Mouse (Mus musculus) neural tube, embryonic 12.5 days (tissue): ENCODE results near the gene Kcnn4. TPM values are rescaled to one million over a fixed set of nuclear protein-coding genes. Genes with fewer than 3 reads are reported as not detected.

Experiments
- ATAC-seq: fragments of 200-750 bp; cut with Nextera tagmentation; 2 replicates; pipeline ENCODE4 v1.8.0; 2017; ENCODE audit warnings: low read depth, mild to moderate bottlenecking, moderate TSS enrichment, moderate library complexity; ENCODE audit not compliant: low FRiP score
- H3K27ac ChIP-seq: fragments of 300-500 bp; sonication (generic); 2 replicates; pipeline ENCODE4 v1.5.1; 2016
- H3K27me3 ChIP-seq: fragments of 300-500 bp; sonication (generic); replicated peaks from 2 replicates; pipeline ENCODE4 v1.6.1; 2016; ENCODE audit warnings: mild to moderate bottlenecking
- H3K36me3 ChIP-seq: fragments of 300-500 bp; sonication (generic); 2 replicates; pipeline ENCODE4 v1.6.1; 2016; ENCODE audit warnings: mild to moderate bottlenecking
- H3K4me1 ChIP-seq: fragments of 300-500 bp; sonication (generic); 2 replicates; pipeline ENCODE4 v1.6.1; 2016
- H3K4me2 ChIP-seq: fragments of 300-500 bp; sonication (generic); replicated peaks from 2 replicates; pipeline ENCODE4 v1.6.1; 2016; ENCODE audit warnings: mild to moderate bottlenecking
- H3K4me3 ChIP-seq: fragments of 300-500 bp; sonication (generic); 2 replicates; pipeline ENCODE4 v1.5.1; 2016
- H3K9ac ChIP-seq: fragments of 300-500 bp; sonication (generic); 2 replicates; pipeline ENCODE4 v1.6.1; 2016; ENCODE audit warnings: mild to moderate bottlenecking
- H3K9me3 ChIP-seq: fragments of 300-500 bp; sonication (generic); 2 replicates; pipeline ENCODE4 v1.6.1; 2016; ENCODE audit warnings: mild to moderate bottlenecking
- WGBS: fragments of 180-500 bp; shearing (Covaris S2); methylation state at CpG from one replicate; pipeline ENCODE4 v1.1.7; 2016; 5-methylcytosine and 5-hydroxymethylcytosine counted together
- polyA plus RNA-seq: library from polyadenylated mRNA; unstranded; fragments of >200 nt; fragmentation: Nextera tagmentation; extraction: Ambion mirVana; gene quantifications from 2 replicates; pipeline ENCODE4 v1.2.1, GENCODE M21; 2016

Kcnn4 gene
- polyA plus RNA-seq, 1 experiment from 2014 or later, result 1.7 TPM

GRCm38 (mm10) chr7:24368946-24369345 lies 1.1 kb upstream of the Kcnn4 start:
- WGBS, result 90% methylated on average over 7 of the region's 7 CpGs
- Histone ChIP-seq H3K9me3 (no peaks in the 10 kb centered on the region), H3K4me3 (no peak overlapping the region), H3K4me2 (no peak overlapping the region), H3K27me3 (no peaks in the 10 kb centered on the region; the same call in 1 of the 2 replicates), H3K9ac (no peak overlapping the region), H3K4me1 (peaks cover 20% of the 10 kb centered on the region), H3K36me3 (no peaks in the 10 kb centered on the region), H3K27ac (no peak overlapping the region)
- no peak for ATAC-seq

- ATAC-seq, result no peak
- no peaks in the 10 kb centered on the region; the same call in 1 of the 2 replicates for H3K27me3 ChIP-seq
- H3K9ac ChIP-seq, result no peak overlapping the region
- H3K36me3 ChIP-seq, result no peaks in the 10 kb centered on the region
- H3K4me1 ChIP-seq, result peaks cover 17% of the 10 kb centered on the region
- H3K9me3 ChIP-seq, result no peaks in the 10 kb centered on the region
- no peak overlapping the region for H3K4me2 ChIP-seq
- H3K27ac ChIP-seq, result no peak overlapping the region
- H3K4me3 ChIP-seq, result no peak overlapping the region
- 81% methylated on average over 7 of the region's 7 CpGs for WGBS
Measured at GRCm38 (mm10) chr7:24371012-24371808, 1.1 kb downstream of the Kcnn4 start.

- Histone ChIP-seq H3K4me1 (peaks cover 19% of the 10 kb centered on the region), H3K9me3 (no peaks in the 10 kb centered on the region), H3K4me3 (no peak overlapping the region), H3K27ac (no peak overlapping the region), H3K36me3 (no peaks in the 10 kb centered on the region), H3K9ac (no peak overlapping the region), H3K4me2 (no peak overlapping the region), H3K27me3 (no peaks in the 10 kb centered on the region; the same call in 1 of the 2 replicates)
- 64% methylated on average over 3 of the region's 3 CpGs for WGBS
- no peak for ATAC-seq
Measured at GRCm38 (mm10) chr7:24371809-24372145, 1.7 kb downstream of the Kcnn4 start.

GRCm38 (mm10) chr7:24372300-24372699 lies 2.2 kb downstream of the Kcnn4 start:
- no peak overlapping the region for H3K4me3 ChIP-seq
- no peak overlapping the region for H3K27ac ChIP-seq
- 88% methylated on average over 11 of the region's 11 CpGs for WGBS
- no peak overlapping the region for H3K9ac ChIP-seq
- no peak overlapping the region for H3K4me2 ChIP-seq
- no peaks in the 10 kb centered on the region for H3K36me3 ChIP-seq
- no peak for ATAC-seq
- H3K9me3 ChIP-seq, result no peaks in the 10 kb centered on the region
- no peaks in the 10 kb centered on the region; the same call in 1 of the 2 replicates for H3K27me3 ChIP-seq
- peaks cover 24% of the 10 kb centered on the region for H3K4me1 ChIP-seq

- no peaks in the 10 kb centered on the region; the same call in 1 of the 2 replicates for H3K27me3 ChIP-seq
- 84% methylated on average over 4 of the region's 4 CpGs for whole genome bisulfite sequencing
- no peak overlapping the region for H3K4me3 ChIP-seq
- H3K4me1 ChIP-seq, result peaks cover 27% of the 10 kb centered on the region
- H3K9ac ChIP-seq, result no peak overlapping the region
- no peak overlapping the region for H3K4me2 ChIP-seq
- ATAC-seq, result no peak
- H3K27ac ChIP-seq, result no peak overlapping the region
- no peaks in the 10 kb centered on the region for H3K36me3 ChIP-seq
- no peaks in the 10 kb centered on the region for H3K9me3 ChIP-seq
Measured at GRCm38 (mm10) chr7:24372786-24373185, 2.7 kb downstream of the Kcnn4 start.

GRCm38 (mm10) chr7:24373538-24374379 lies 3.7 kb downstream of the Kcnn4 start:
- H3K4me3 ChIP-seq, result no peak overlapping the region
- 0 out of 2 replicates have a peak overlapping the region, but pooled peaks have one; percentile 37 for H3K27ac ChIP-seq
- H3K9ac ChIP-seq, result 0 out of 2 replicates have a peak overlapping the region, but pooled peaks have one; percentile 29
- no peaks in the 10 kb centered on the region for H3K36me3 ChIP-seq
- ATAC-seq, result peak; percentile 57
- no peaks in the 10 kb centered on the region for H3K9me3 ChIP-seq
- peak overlapping the region; percentile 37 for H3K4me2 ChIP-seq
- 44% methylated on average over 18 of the region's 20 CpGs for WGBS
- H3K4me1 ChIP-seq, result peaks cover 27% of the 10 kb centered on the region
- H3K27me3 ChIP-seq, result no peaks in the 10 kb centered on the region; the same call in 1 of the 2 replicates

- Histone ChIP-seq H3K27ac (no peak overlapping the region), H3K4me1 (peaks cover 26% of the 10 kb centered on the region), H3K4me3 (no peak overlapping the region), H3K36me3 (no peaks in the 10 kb centered on the region), H3K27me3 (no peaks in the 10 kb centered on the region), H3K9me3 (no peaks in the 10 kb centered on the region), H3K4me2 (no peak overlapping the region), H3K9ac (no peak overlapping the region)
- 88% methylated on average over 8 of the region's 8 CpGs for WGBS
- no peak for ATAC-seq
Measured at GRCm38 (mm10) chr7:24376456-24376855, 6.4 kb downstream of the Kcnn4 start.

GRCm38 (mm10) chr7:24377091-24377865 lies 7.2 kb downstream of the Kcnn4 start:
- peak; percentile 41 for ATAC-seq
- Histone ChIP-seq H3K9ac (peak overlapping the region; percentile 44; the same call in 1 of the 2 replicates), H3K4me2 (peak overlapping the region; percentile 57), H3K27me3 (no peaks in the 10 kb centered on the region), H3K4me3 (peak overlapping the region; percentile 26), H3K27ac (no peak overlapping the region), H3K9me3 (no peaks in the 10 kb centered on the region), H3K36me3 (no peaks in the 10 kb centered on the region), H3K4me1 (peaks cover 26% of the 10 kb centered on the region)
- 7% methylated on average over 49 of the region's 49 CpGs for WGBS

GRCm38 (mm10) chr7:24378049-24378701 lies 8.1 kb downstream of the Kcnn4 start:
- Histone ChIP-seq H3K27me3 (no peaks in the 10 kb centered on the region), H3K36me3 (no peaks in the 10 kb centered on the region), H3K9me3 (no peaks in the 10 kb centered on the region), H3K27ac (no peak overlapping the region), H3K9ac (no peak overlapping the region), H3K4me3 (no peak overlapping the region), H3K4me1 (peaks cover 20% of the 10 kb centered on the region), H3K4me2 (no peak overlapping the region)
- ATAC-seq, result no peak
- whole genome bisulfite sequencing, result 77% methylated on average over 10 of the region's 10 CpGs

GRCm38 (mm10) chr7:24379934-24380333 lies 9.9 kb downstream of the Kcnn4 start:
- Histone ChIP-seq H3K27me3 (0 out of 2 replicates have a peak, but pooled peaks cover 3% of the 10 kb centered on the region), H3K9ac (no peak overlapping the region), H3K4me2 (no peak overlapping the region; the same call in 1 of the 2 replicates), H3K9me3 (no peaks in the 10 kb centered on the region), H3K4me3 (no peak overlapping the region), H3K36me3 (no peaks in the 10 kb centered on the region), H3K27ac (no peak overlapping the region), H3K4me1 (peaks cover 14% of the 10 kb centered on the region)
- no peak for ATAC-seq
- WGBS, result 63% methylated on average over 7 of the region's 7 CpGs

GRCm38 (mm10) chr7:24380370-24380769 lies 10.3 kb downstream of the Kcnn4 start:
- no peak overlapping the region for H3K9ac ChIP-seq
- H3K27ac ChIP-seq, result no peak overlapping the region
- H3K4me1 ChIP-seq, result peaks cover 14% of the 10 kb centered on the region
- 76% methylated on average over 2 of the region's 2 CpGs for WGBS
- no peaks in the 10 kb centered on the region for H3K36me3 ChIP-seq
- H3K4me3 ChIP-seq, result no peak overlapping the region
- 0 out of 2 replicates have a peak, but pooled peaks cover 3% of the 10 kb centered on the region for H3K27me3 ChIP-seq
- no peak overlapping the region; the same call in 1 of the 2 replicates for H3K4me2 ChIP-seq
- no peak for ATAC-seq
- no peaks in the 10 kb centered on the region for H3K9me3 ChIP-seq
